Mouse (Mus musculus) liver, adult 2 months (tissue): ENCODE results near the gene Mrpl11.

ENCODE experiments used
- CTCF ChIP-seq: fragments of 200-500 bp; IDR thresholded peaks from 2 replicates; pipeline ENCODE4 v1.5.1; 2011; ENCODE audit warnings: low read depth, low read length, control low read depth
- POLR2A ChIP-seq: fragments of 200-500 bp; IDR thresholded peaks from 2 replicates; pipeline ENCODE4 v1.6.1; 2011; ENCODE audit warnings: low read length, control low read depth; ENCODE audit not compliant: insufficient read depth; ENCODE audit errors: extremely low read depth

DNA sequence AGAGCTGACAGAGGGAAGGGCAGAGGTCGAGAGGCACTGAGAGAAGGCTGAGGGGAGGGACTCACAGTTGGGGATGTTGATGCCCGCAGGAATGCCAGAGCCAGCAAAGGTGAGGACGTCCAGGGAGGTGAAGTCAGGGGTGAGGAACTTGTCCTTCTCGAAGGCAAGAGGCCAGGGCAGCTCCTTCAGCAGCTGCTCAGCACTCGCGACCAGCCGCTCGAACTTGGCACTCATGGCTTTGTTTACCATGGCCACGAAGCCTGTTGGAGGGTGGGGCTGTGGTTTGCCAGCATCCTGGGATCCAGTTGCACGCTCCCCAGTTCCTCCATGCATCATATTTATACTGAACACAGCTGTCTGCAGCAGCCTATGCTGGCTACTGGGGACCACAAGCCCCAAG is 45.1 kb upstream of the Mrpl11 start:
- no peak for TF ChIP-seq CTCF
- no peak for TF ChIP-seq POLR2A
